Mouse (Mus musculus) heart, postnatal 0 days (tissue): ENCODE data around the gene Psma6. TPM values are rescaled to one million over a fixed set of nuclear protein-coding genes. Genes with fewer than 3 reads are reported as not detected.
A peak's percentile ranks its signal among the peaks of the same experiment; 100 is the strongest.

Source experiments
- ATAC-seq: fragments of 200-750 bp; cut with Nextera tagmentation; 2 replicates; pipeline ENCODE4 v1.8.0; 2017; ENCODE audit warnings: low read depth, moderate number of reproducible peaks, moderate library complexity; ENCODE audit not compliant: insufficient read depth
- DNase-seq: peaks from one replicate; pipeline ENCODE4 v3.0.0-alpha.2; 2016; ENCODE audit warnings: low spot score
- H3K27ac ChIP-seq: fragments of 300-500 bp; sonication (generic); 2 replicates; pipeline ENCODE4 v1.5.1; 2014; ENCODE audit warnings: low read depth, mild to moderate bottlenecking
- H3K27me3 ChIP-seq: fragments of 300-500 bp; sonication (generic); 2 replicates; pipeline ENCODE4 v1.6.1; 2014; ENCODE audit warnings: low read length, mixed read lengths; ENCODE audit not compliant: control insufficient read depth, insufficient read depth
- H3K36me3 ChIP-seq: fragments of 300-500 bp; sonication (generic); replicated peaks from 2 replicates; pipeline ENCODE4 v1.6.1; 2014; ENCODE audit warnings: low read length, mixed read lengths; ENCODE audit not compliant: control insufficient read depth, insufficient read depth
- H3K4me1 ChIP-seq: fragments of 300-500 bp; sonication (generic); 2 replicates; pipeline ENCODE4 v1.6.1; 2014; ENCODE audit warnings: antibody characterized with exemption; ENCODE audit not compliant: control insufficient read depth, insufficient read depth
- H3K4me2 ChIP-seq: fragments of 300-500 bp; sonication (generic); 2 replicates; pipeline ENCODE4 v1.6.1; 2014; ENCODE audit warnings: low read depth, mild to moderate bottlenecking, low read length, moderate library complexity
- H3K4me3 ChIP-seq: fragments of 300-500 bp; sonication (generic); 2 replicates; pipeline ENCODE4 v1.5.1; 2014; ENCODE audit warnings: low read depth, low read length
- H3K9ac ChIP-seq: fragments of 300-500 bp; sonication (generic); replicated peaks from 2 replicates; pipeline ENCODE4 v1.6.1; 2014; ENCODE audit warnings: low read depth, low read length, mixed read lengths
- H3K9me3 ChIP-seq: fragments of 300-500 bp; sonication (generic); replicated peaks from 2 replicates; pipeline ENCODE4 v1.6.1; 2016; ENCODE audit warnings: low read length; ENCODE audit not compliant: control insufficient read depth
- CTCF ChIP-seq: IDR thresholded peaks from 2 replicates; pipeline ENCODE4 v1.5.1; 2016; ENCODE audit warnings: antibody characterized with exemption, control low read depth, low read depth
- EP300 ChIP-seq: IDR thresholded peaks from 2 replicates; pipeline ENCODE4 v1.6.1; 2016; ENCODE audit warnings: antibody characterized with exemption, low read depth
- WGBS: fragments of 180-500 bp; shearing (Covaris S2); extraction: QIAGEN DNeasy Blood & Tissue Kit; methylation state at CpG from one replicate; pipeline ENCODE4 v1.1.7; 2014; 5-methylcytosine and 5-hydroxymethylcytosine counted together
- polyA plus RNA-seq: library from polyadenylated mRNA; unstranded; fragments of >200 nt; fragmentation: Nextera tagmentation; extraction: Ambion mirVana; gene quantifications from 2 replicates; pipeline ENCODE4 v1.2.1, GENCODE M21; 2015
- total RNA-seq: library from RNA; depleted of rRNA; stranded (reverse); fragments of >200 nt; gene quantifications from 2 replicates; pipeline ENCODE4 v1.2.3, GENCODE M21; 2014; ENCODE audit warnings: low replicate concordance

The Psma6 gene
- total and polyA plus RNA-seq, 2 experiments from 2014 or later, result 75.8 to 383 TPM

GRCm38 (mm10) chr12:55399128-55399677 is 15.2 kb downstream of the Psma6 start:
- Histone ChIP-seq H3K9ac (peak overlapping the region; percentile 94), H3K4me3 (peak overlapping the region; percentile 96), H3K27ac (peak overlapping the region; percentile 93), H3K4me1 (peaks cover 14% of the 10 kb centered on the region), H3K4me2 (peak overlapping the region; percentile 80), H3K36me3 (no peaks in the 10 kb centered on the region; the same call in 1 of the 2 replicates), H3K9me3 (no peaks in the 10 kb centered on the region), H3K27me3 (no peaks in the 10 kb centered on the region)
- ATAC-seq (0 out of 2 replicates have a peak, but pooled peaks have one; percentile 3), DNase-seq (no peak)
- WGBS, result 1% methylated on average over 20 of the region's 20 CpGs
- TF ChIP-seq EP300 (no peak), CTCF (no peak)

- H3K9me3 ChIP-seq, result no peaks in the 10 kb centered on the region
- no peak overlapping the region for H3K4me3 ChIP-seq
- peaks cover 38% of the 10 kb centered on the region for H3K36me3 ChIP-seq
- TF ChIP-seq EP300, result no peak
- no peak for TF ChIP-seq CTCF
- H3K9ac ChIP-seq, result 0 out of 2 replicates have a peak overlapping the region, but pooled peaks have one; percentile 3
- ATAC-seq (no peak), DNase-seq (no peak)
- no peaks in the 10 kb centered on the region for H3K4me1 ChIP-seq
- H3K27ac ChIP-seq, result no peak overlapping the region
- no peaks in the 10 kb centered on the region for H3K27me3 ChIP-seq
- no peak overlapping the region for H3K4me2 ChIP-seq
- 24% methylated on average over 5 of the region's 5 CpGs for WGBS
Observed at GRCm38 (mm10) chr12:55407888-55408287, 23.9 kb downstream of the Psma6 start.

GRCm38 (mm10) chr12:55415255-55415654 is 31.2 kb downstream of the Psma6 start:
- ATAC-seq (no peak), DNase-seq (no peak)
- TF ChIP-seq CTCF (no peak), EP300 (no peak)
- 86% methylated on average over 5 of the region's 5 CpGs for WGBS
- no peak overlapping the region for H3K4me2 ChIP-seq
- no peaks in the 10 kb centered on the region for H3K4me1 ChIP-seq
- H3K27ac ChIP-seq, result no peak overlapping the region
- no peak overlapping the region for H3K4me3 ChIP-seq
- H3K9me3 ChIP-seq, result no peaks in the 10 kb centered on the region
- H3K27me3 ChIP-seq, result no peaks in the 10 kb centered on the region
- H3K36me3 ChIP-seq, result peaks cover 82% of the 10 kb centered on the region
- H3K9ac ChIP-seq, result no peak overlapping the region

GRCm38 (mm10) chr12:55415762-55416161 is 31.7 kb downstream of the Psma6 start:
- Histone ChIP-seq H3K9ac (no peak overlapping the region), H3K9me3 (no peaks in the 10 kb centered on the region), H3K36me3 (peaks cover 86% of the 10 kb centered on the region), H3K27me3 (no peaks in the 10 kb centered on the region), H3K4me3 (no peak overlapping the region), H3K27ac (no peak overlapping the region), H3K4me1 (no peaks in the 10 kb centered on the region), H3K4me2 (no peak overlapping the region)
- no peak for DNase-seq
- no peak for ATAC-seq
- no peak for TF ChIP-seq CTCF
- no peak for TF ChIP-seq EP300
- WGBS, result 75% methylated on average over 1 of the region's 1 CpGs

- TF ChIP-seq CTCF (no peak), EP300 (no peak)
- H3K36me3 ChIP-seq, result peaks cover 49% of the 10 kb centered on the region
Observed at GRCm38 (mm10) chr12:55420220-55420619, 36.2 kb downstream of the Psma6 start.

GRCm38 (mm10) chr12:55422057-55422456 is 38.0 kb downstream of the Psma6 start:
- H3K27ac ChIP-seq, result 0 out of 2 replicates have a peak overlapping the region, but pooled peaks have one; percentile 20
- no peak overlapping the region for H3K4me2 ChIP-seq
- no peaks in the 10 kb centered on the region for H3K9me3 ChIP-seq
- H3K4me1 ChIP-seq, result 0 out of 2 replicates have a peak, but pooled peaks cover 9% of the 10 kb centered on the region
- no peaks in the 10 kb centered on the region for H3K27me3 ChIP-seq
- peaks cover 31% of the 10 kb centered on the region for H3K36me3 ChIP-seq
- no peak overlapping the region for H3K9ac ChIP-seq
- no peak for ATAC-seq
- no peak for DNase-seq
- 12% methylated on average over 3 of the region's 3 CpGs for WGBS
- H3K4me3 ChIP-seq, result no peak overlapping the region
- TF ChIP-seq EP300 (no peak), CTCF (no peak)

More at GRCm38 (mm10) chr12:55420220-55420619, 36.2 kb downstream of the Psma6 start:
- Histone ChIP-seq H3K4me3 (no peak overlapping the region), H3K4me1 (0 out of 2 replicates have a peak, but pooled peaks cover 9% of the 10 kb centered on the region), H3K27me3 (no peaks in the 10 kb centered on the region), H3K4me2 (no peak overlapping the region), H3K9me3 (no peaks in the 10 kb centered on the region), H3K27ac (no peak overlapping the region), H3K9ac (no peak overlapping the region)
- 90% methylated on average over 24 of the region's 24 CpGs for WGBS
- no peak for DNase-seq
- no peak for ATAC-seq
